8 mouse cellular contexts compared by ENCODE assay signal in the genomic region with DNA sequence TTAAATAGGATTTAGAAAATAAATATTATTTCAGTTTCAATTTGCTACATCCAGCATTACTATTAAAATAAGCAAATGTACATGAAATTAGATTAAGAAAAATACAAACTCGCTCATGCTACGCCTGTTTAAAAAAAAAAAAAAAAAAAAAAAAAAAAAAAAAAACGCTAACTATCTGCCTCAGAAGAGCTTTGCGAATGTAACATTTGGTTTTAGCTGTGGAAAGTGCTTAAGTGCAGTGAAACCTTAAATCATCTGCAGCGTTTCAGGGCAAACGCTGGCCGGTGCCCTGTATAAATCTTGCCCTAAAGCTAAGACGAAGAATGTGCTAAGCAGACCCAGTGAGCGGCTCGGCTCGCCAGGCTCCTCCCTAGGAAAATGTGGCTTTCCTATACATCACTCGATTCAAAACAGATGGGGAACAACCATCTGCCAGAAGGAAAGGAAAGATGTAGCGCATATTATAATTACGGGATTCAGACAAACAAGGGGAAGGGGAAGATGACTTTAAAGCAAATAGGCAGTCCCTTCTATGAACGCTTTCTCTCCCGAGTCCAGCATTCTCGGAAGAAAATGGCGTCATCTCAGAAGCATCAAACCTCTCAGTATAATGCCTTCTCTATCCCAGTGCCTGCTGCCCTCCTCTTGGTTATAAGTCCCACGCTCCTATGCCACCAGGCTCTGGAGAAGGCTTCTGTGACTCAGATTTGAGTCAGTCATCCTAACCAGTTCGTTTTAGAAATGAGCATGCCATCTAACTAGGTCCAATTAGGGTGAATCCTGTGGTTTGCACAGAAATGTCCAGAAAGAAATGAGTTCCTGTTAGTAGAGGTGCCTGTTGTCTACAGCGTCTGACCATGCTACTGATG.
DNase-seq lines count a peak whose midpoint lies in the region; ATAC-seq lines count a peak whose summit lies in the region.

No protein-coding gene starts in this region.

- H3K4me2 ChIP-seq in midbrain, embryonic 15.5 days, result no peak overlapping the region

- WGBS in midbrain, embryonic 15.5 days, result 81% methylated on average over 21 of the region's 21 CpGs

- H3K4me1 ChIP-seq in midbrain, embryonic 15.5 days, result no peaks in the 10 kb centered on the region

- no peaks in the 10 kb centered on the region for H3K9me3 ChIP-seq in midbrain, embryonic 15.5 days

- no peak for ATAC-seq in megakaryocyte-erythroid progenitor cell, adult 5-6 weeks (replicated peaks; ENCODE audit: low FRiP score, low TSS enrichment, poor library complexity, severe bottlenecking)
- no peak for ATAC-seq in midbrain, embryonic 15.5 days (replicated peaks)

- no peaks in the 10 kb centered on the region for H3K36me3 ChIP-seq in midbrain, embryonic 15.5 days (replicated peaks)

- no peak overlapping the region for H3K27ac ChIP-seq in midbrain, embryonic 15.5 days

- no peak overlapping the region for H3K9ac ChIP-seq in midbrain, embryonic 15.5 days

- DNase-seq in left cerebral cortex, adult 18-20 months (ENCODE audit: low spot score in 2 of 2), result peak; percentile 11 to 29
- DNase-seq in left cerebral cortex, postnatal 4 days, result no peak
- peak; percentile 49 for DNase-seq in embryo, embryonic 11.5 days (ENCODE audit: low read depth, low spot score)
- peak; percentile 4 to 17 for DNase-seq in left cerebral cortex, adult 8-10 months (ENCODE audit: low spot score in 2 of 2)
- peak; percentile 26 for DNase-seq in right cerebral cortex, postnatal 4 days
- DNase-seq in spleen, postnatal 14 days (ENCODE audit: low spot score in 2 of 2), result no peak

- intact Hi-C loops in left cerebral cortex, postnatal 4 days (cut with DNase I), result no loop called here

- H3K27me3 ChIP-seq in midbrain, embryonic 15.5 days (replicated peaks), result no peaks in the 10 kb centered on the region

- no peak overlapping the region for H3K4me3 ChIP-seq in midbrain, embryonic 15.5 days

Comparison
In these comparisons a context has a peak if more than half of its experiments do, and no peak if none do; other contexts are left out.
1. DNase-seq: peak in left cerebral cortex, adult 18-20 months (2 of 2), embryo, embryonic 11.5 days (single experiment), left cerebral cortex, adult 8-10 months (2 of 2) and right cerebral cortex, postnatal 4 days (single experiment); none in left cerebral cortex, postnatal 4 days (single experiment) and spleen, postnatal 14 days (0 of 2).